Mouse (Mus musculus): ENCODE measurements around the gene Ccdc88b.

DNA sequence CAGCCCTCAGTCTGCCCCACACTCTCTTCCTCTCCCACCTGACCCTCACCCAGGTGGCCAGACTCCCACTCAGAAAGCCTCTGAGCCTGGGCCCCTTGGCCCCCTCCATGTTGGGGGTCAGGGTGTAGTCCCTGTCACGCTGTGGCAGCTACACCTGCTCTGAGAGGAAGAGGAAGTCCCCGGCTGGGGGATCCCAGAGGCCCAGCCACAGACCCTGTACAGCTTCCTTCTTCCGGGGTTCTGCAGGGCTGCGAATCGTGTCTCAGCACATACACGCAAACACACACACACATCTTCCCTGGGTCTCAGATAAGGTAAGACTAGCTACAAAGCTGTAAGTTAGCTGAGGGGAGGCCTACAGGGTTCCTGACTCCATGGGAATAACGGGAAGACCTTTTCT is at the start of gene Ccdc88b:
- TF ChIP-seq CTCF (IDR thresholded peaks at IDR 0.05; ENCODE audit: low read depth) = no peak
- no peak for TF ChIP-seq EP300 (IDR thresholded peaks at IDR 0.05; ENCODE audit: low read depth)

All from liver, postnatal 0 days (tissue).